Mouse (Mus musculus) E14TG2a.4 (cell line): ENCODE data around the gene Gm42715.

Experiments used
- CTCF ChIP-seq: conservative IDR thresholded peaks from 2 replicates; pipeline ENCODE4 v1.5.1; 2014; ENCODE audit warnings: low read length
- NANOG ChIP-seq: IDR thresholded peaks from 2 replicates; pipeline ENCODE4 v1.6.1; 2014; ENCODE audit warnings: borderline replicate concordance, low read length, mixed read lengths
- POU5F1 ChIP-seq: IDR thresholded peaks from 2 replicates; pipeline ENCODE4 v1.6.1; 2014; ENCODE audit warnings: low read length, borderline replicate concordance

DNA sequence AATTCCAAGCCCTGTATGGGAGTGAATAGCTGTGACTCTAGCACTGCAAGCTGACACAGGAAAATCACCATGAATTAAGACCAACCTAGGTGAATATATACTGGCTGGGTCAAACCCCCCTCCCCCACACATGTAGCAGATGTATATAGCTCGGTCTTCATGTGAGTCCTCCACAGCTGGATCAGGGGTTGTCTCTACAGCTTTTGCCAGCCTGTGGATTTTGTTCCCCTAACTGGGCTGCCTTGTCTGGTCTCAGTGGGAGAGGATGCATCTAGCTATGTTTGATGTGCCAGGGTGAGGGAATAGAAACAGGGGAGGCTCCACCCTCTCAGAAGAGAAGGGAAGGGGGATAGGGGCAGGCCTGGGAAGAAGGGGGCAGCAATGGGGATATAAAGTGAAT, 97.0 kb downstream of the Gm42715 start:
- TF ChIP-seq CTCF (no peak), NANOG (no peak), POU5F1 (no peak)
